Mouse (Mus musculus): Measurements from ENCODE around the gene Fam170b. TPM values are rescaled to one million over a fixed set of nuclear protein-coding genes. Genes with fewer than 3 reads are reported as not detected.

Gene Fam170b
- total and polyA plus RNA-seq, 3 experiments: not detected

GRCm38 (mm10) chr14:32856681-32857328 lies 23.0 kb downstream of the Fam170b start, which contains the start of gene Vstm4:
Gene Vstm4 (plus strand): TSS chr14:32856756.
- H3K79me2 ChIP-seq (ENCODE audit: control insufficient read depth, insufficient read depth, low read length, poor library complexity): no peaks in the 10 kb centered on the region
- H3K9ac ChIP-seq (ENCODE audit: control insufficient read depth, low read depth, low read length, poor library complexity, severe bottlenecking): no peak within 1 kb of the TSS
- no peaks in the 10 kb centered on the region for H3K9me3 ChIP-seq (replicated peaks; ENCODE audit: insufficient read depth, low read length)
- H3K27me3 ChIP-seq (ENCODE audit: control insufficient read depth in 1 of 2, insufficient read depth in 2 of 2, low read length in 2 of 2): no peaks in the 10 kb centered on the region
- H3K4me1 ChIP-seq (ENCODE audit: control insufficient read depth in 1 of 2, insufficient read depth in 2 of 2, low read length in 2 of 2): no peaks in the 10 kb centered on the region
- no peaks in the 10 kb centered on the region for H3K36me3 ChIP-seq (ENCODE audit: control insufficient read depth in 1 of 2, insufficient read depth in 2 of 2, low read length in 2 of 2)
- DNase-seq (ENCODE audit: low read depth, low spot score): no peak
- H3K4me3 ChIP-seq (ENCODE audit: control insufficient read depth in 1 of 2, insufficient read depth in 1 of 2, low read depth in 2 of 2, low read length in 2 of 2): no peak within 1 kb of the TSS
- no peak within 1 kb of the TSS for H3K27ac ChIP-seq (ENCODE audit: control insufficient read depth, low read depth, low read length)
- TF ChIP-seq CTCF (IDR thresholded peaks at IDR 0.05 in 2 of 3, conservative IDR thresholded peaks at IDR 0.05 in 1 of 3; ENCODE audit: control insufficient read depth in 1 of 3, insufficient read depth in 1 of 3, low read depth in 2 of 3, low read length in 3 of 3, poor library complexity in 1 of 3, severe bottlenecking in 1 of 3) (no peak), MXI1 (IDR thresholded peaks at IDR 0.05; ENCODE audit: low read depth, low read length) (no peak), CHD1 (IDR thresholded peaks at IDR 0.05; ENCODE audit: low read depth, low read length) (no peak), USF2 (IDR thresholded peaks at IDR 0.05; ENCODE audit: borderline replicate concordance in 1 of 2, insufficient read depth in 1 of 2, low read depth in 1 of 2, low read length in 2 of 2) (no peak), GATA1 (IDR thresholded peaks at IDR 0.05; ENCODE audit: low read depth, low read length) (no peak), BHLHE40 (IDR thresholded peaks at IDR 0.05; ENCODE audit: borderline replicate concordance, low read depth, low read length) (no peak)

DNA sequence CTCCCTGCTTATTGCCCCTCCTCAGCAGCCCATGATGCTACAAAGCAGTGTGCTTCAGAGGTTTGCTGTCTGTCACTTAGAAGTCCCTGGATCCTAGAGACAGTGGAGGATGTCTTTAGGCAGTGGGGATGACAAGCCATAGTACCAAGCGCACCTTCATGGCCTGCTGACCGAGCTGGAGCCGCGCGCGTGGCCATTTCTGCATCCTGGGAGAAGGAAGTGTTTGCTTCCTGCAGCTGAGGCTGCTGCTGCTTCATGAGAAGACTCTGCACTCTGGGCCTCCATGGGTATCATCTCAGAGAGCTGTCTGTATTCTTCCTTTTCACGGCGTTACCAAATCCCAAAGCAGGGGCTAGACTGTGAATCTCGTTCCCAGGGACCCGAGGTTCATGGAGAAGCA lies 24.6 kb downstream of the Fam170b start:
- H3K27me3 ChIP-seq (ENCODE audit: control insufficient read depth in 1 of 2, insufficient read depth in 2 of 2, low read length in 2 of 2): no peaks in the 10 kb centered on the region
- TF ChIP-seq HCFC1 (IDR thresholded peaks at IDR 0.05; ENCODE audit: low read depth, low read length) (no peak), USF2 (IDR thresholded peaks at IDR 0.05; ENCODE audit: borderline replicate concordance in 1 of 2, insufficient read depth in 1 of 2, low read depth in 1 of 2, low read length in 2 of 2) (no peak), MAZ (IDR thresholded peaks at IDR 0.05; ENCODE audit: low read depth, low read length) (no peak), ZMIZ1 (IDR thresholded peaks at IDR 0.05; ENCODE audit: low read depth, low read length) (no peak), RAD21 (IDR thresholded peaks at IDR 0.05; ENCODE audit: low read depth, low read length) (no peak), MXI1 (IDR thresholded peaks at IDR 0.05; ENCODE audit: low read depth, low read length) (no peak), NELFE (IDR thresholded peaks at IDR 0.05; ENCODE audit: low read depth, low read length) (no peak), TBP (IDR thresholded peaks at IDR 0.05; ENCODE audit: low read depth, low read length) (no peak), MEF2A (IDR thresholded peaks at IDR 0.05; ENCODE audit: extremely low read depth, insufficient replicate concordance, low read depth, low read length, poor library complexity, severe bottlenecking) (no peak), RCOR1 (IDR thresholded peaks at IDR 0.05; ENCODE audit: low read depth, low read length) (no peak), MAFK (IDR thresholded peaks at IDR 0.05; ENCODE audit: borderline replicate concordance, low read depth, low read length) (no peak)
- H3K9me3 ChIP-seq (replicated peaks; ENCODE audit: insufficient read depth, low read length): no peaks in the 10 kb centered on the region
- H3K79me2 ChIP-seq (ENCODE audit: control insufficient read depth, insufficient read depth, low read length, poor library complexity): no peaks in the 10 kb centered on the region
- no peak for DNase-seq (ENCODE audit: low read depth, low spot score)
- no peaks in the 10 kb centered on the region for H3K36me3 ChIP-seq (ENCODE audit: control insufficient read depth in 1 of 2, insufficient read depth in 2 of 2, low read length in 2 of 2)
- H3K9ac ChIP-seq (ENCODE audit: control insufficient read depth, low read depth, low read length, poor library complexity, severe bottlenecking): no peak overlapping the region
- no peaks in the 10 kb centered on the region for H3K4me1 ChIP-seq (ENCODE audit: control insufficient read depth in 1 of 2, insufficient read depth in 2 of 2, low read length in 2 of 2)
- no peak overlapping the region for H3K27ac ChIP-seq (ENCODE audit: control insufficient read depth, low read depth, low read length)
- no peak overlapping the region for H3K4me3 ChIP-seq (ENCODE audit: control insufficient read depth in 1 of 2, insufficient read depth in 1 of 2, low read depth in 2 of 2, low read length in 2 of 2)

Data from MEL (cell line).